Mouse (Mus musculus): ENCODE results near the gene 2410137M14Rik.

Gene 2410137M14Rik

DNA sequence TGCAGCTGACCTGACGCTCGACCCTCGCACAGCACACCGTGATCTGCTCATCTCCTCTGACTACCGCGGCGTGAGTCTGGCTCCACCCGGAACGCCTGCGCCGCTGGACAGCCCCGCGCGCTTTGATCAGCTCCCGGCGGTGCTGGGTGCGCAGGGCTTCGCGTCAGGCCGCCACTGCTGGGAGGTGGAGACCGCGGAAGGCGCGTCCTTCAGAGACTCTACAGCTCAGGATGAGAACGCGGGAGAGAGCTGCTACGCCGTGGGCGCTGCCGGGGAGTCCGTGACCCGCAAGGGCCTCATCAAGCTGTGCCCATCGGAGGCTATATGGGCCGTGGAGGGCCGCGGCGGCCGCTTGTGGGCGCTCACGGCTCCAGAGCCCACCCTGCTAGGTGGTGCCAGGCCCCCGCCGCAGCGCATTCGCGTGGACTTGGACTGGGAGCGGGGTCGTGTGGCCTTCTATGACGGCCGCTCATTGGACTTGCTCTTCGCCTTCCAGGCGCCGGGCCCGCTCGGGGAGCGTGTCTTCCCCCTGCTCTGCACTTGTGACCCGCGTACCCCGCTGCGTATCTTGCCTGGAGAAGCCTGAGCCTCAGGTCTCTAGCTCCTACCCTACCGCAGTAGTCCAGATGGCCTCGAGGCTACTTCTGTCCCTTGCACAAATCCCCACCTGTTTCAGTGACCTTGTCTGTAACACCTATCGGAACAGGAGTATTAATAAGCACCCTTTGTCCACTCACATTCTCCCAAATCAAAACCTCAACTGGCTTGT lies 33.8 kb downstream of the 2410137M14Rik start:
- peak; percentile 82 for DNase-seq

DNA sequence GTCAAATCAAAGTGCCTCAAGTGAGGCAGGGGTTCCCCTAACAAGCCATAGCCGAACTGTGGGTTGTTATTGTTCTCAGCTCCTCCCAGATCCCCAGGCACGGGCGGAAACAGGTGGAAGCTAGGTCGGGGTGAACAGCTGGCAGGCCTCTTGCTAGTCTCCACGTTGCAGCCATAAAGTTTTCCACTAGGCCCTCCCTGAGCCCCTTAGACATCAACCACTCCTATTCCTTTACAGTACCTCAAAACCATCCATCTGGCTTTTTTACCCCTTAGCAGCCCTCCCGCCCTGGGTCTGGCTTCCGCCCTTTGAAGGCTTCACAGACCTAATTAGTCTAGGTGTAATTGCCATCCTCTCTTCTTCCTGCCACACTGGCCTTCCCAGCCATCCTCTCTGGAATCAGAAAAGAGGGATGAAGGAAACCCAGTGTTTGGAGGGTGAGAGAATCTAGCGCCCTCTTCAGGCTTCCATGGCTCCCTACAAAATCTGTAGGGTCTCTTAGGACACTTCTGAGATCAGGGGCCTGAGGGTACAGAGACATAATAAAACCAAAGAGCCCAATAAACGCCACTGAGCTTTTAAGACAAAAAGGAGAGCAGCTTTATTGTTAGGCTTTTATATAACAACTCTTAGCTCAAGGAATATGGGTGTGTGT lies 36.8 kb downstream of the 2410137M14Rik start:
- DNase-seq, result peak; percentile 39

DNA sequence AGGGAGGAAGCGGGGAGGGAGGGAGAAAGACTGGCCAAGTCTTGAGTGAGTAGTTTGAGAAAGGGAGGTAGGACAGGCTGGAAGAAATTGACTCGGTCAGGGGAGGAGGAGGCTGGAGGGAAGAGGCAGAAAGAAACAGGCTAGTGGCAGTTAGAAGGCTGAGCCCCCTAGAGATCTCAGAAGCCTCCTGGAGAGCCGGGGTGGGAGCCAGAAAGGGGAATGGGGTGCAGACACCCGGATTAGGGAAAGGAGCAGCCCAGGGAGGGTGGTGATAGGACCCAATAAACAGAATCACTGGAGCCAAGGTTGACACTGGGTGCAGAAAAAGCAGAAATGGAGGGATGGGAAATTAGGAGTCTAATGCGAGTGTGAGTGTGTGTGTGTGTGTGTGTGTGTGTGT lies 37.3 kb downstream of the 2410137M14Rik start:
- no peak for DNase-seq

DNA sequence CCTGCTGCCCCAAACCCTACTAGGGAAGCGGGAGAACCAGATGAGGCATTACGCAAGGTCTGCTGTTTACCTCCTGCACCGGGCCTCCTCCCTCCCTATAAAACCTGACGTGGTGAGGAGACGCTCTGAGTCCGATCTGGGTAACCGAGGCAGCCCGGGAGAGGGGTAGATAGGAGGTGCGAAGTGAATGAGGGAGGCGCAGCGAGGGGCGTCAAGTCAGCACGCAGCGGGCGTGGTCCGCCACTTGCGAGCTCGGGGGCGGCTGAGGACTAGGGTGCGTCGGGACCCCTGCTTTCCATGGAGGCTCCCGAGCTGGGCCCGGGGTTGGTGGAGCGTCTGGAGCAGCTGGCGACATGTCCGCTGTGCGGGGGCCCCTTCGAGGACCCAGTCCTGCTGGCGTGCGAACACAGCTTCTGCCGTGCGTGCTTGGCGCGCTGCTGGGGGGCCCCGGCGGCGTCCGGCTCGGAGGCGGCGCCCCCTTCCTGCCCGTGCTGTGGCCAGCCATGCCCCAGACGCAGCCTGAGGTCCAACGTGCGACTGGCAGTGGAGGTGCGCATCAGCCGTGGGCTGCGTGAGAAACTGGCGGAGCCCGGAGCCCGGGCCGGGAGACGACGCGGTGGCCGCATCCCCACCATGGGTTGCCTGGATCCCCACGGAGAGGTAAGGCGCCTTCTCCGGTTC lies 38.1 kb downstream of the 2410137M14Rik start, which contains the start of gene Rnf39:
Rnf39 (plus strand) TSS at position 128 of the 681 bp plus-strand sequence.
- peak; percentile 25 for DNase-seq

DNA sequence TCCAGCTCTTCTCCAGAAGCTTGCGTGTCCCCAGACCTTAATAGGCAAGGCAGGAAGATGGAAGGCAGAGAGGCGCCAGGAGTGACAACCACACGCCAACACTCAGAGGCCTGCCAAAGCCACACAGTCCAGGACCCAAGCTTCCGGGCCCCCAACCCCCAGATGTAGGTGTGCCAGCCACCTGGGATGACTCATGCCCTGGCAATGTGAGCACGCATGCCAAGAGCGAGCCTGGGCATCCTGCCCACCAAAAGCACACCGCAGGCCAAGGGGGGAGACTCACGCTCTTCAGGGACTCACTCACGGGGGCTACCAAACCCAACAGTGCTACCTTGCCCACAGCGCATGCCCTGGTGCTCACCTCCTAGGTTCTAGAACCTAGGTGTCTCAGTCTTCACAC lies 38.6 kb downstream of the 2410137M14Rik start:
- no peak for DNase-seq

DNA sequence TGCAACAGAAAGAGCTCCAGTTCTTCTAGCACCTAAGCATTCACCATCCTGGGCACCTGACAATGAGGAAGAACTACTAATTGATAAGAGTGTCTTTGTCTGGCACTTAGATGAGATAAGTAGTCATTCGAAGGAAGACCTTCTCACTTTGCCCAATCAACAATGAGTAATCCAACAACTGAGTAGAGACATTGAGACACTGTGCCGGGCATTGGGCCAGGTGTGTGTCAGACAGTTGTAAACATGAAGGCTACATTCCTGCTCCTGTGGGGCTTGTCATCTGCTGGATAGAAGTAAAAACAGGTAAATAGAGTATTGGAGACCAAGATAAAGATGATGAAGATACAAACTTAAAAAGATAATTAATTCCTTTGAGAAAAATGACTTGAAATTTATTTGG lies 43.0 kb downstream of the 2410137M14Rik start:
- no peak for DNase-seq

DNA sequence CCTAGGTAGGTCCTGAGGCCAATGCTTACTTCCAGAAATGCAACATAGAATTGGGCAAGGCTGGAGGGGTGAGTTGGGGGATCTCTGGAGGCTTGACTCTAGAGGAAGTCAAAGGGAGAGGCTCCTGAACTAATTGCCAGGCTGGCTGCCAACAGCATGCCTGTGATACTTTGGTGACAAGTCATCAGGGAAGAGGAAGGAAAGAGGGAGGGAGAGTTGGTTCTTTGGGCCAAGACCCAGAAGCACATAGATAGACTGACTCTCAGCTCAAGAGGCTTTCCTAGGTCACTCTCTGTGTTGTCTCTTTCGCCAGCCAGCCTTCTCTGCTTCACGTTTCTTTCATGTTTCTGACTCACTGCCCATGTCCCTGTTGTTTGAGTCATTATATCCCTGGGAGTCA lies 49.2 kb downstream of the 2410137M14Rik start:
- no peak for DNase-seq

DNA sequence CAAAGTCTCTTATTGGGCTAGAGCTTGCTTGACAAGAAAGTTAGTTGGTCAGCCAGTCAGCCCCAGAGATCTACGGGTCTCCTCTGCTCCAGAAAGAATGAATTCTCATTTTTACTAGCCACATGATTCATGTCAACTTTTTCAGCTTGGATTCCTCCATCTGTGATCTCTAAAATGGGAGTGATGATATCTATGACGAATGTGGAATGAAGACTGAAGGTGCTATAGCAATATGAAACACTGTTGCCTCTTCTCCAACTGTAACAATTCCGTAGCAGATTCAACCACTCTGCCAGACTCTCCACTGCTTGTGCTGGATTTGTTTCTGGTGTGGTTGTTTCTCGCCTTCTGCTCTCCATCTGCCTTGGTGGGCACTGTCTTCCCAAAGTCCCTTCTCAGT lies 49.9 kb downstream of the 2410137M14Rik start:
- DNase-seq, result no peak

DNA sequence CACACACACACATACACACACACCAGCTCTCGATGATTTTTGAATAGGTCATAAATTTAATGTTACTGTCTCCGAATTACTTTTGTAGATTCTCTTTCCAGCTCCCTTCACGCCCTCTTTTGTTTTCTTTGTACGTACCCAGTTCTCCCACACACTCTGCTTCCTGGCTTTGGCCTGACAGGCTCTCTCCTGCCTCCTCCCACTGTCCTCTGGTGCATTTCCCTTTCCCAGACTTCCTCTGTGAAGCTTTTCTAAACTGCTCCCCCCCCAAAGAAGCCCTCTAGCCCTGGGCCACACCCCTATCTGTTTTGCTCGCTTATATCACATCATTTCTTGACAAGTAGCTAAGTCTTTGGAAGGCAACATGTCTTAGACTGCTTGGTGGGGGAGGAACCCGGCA lies 50.8 kb downstream of the 2410137M14Rik start:
- no peak for DNase-seq

DNA sequence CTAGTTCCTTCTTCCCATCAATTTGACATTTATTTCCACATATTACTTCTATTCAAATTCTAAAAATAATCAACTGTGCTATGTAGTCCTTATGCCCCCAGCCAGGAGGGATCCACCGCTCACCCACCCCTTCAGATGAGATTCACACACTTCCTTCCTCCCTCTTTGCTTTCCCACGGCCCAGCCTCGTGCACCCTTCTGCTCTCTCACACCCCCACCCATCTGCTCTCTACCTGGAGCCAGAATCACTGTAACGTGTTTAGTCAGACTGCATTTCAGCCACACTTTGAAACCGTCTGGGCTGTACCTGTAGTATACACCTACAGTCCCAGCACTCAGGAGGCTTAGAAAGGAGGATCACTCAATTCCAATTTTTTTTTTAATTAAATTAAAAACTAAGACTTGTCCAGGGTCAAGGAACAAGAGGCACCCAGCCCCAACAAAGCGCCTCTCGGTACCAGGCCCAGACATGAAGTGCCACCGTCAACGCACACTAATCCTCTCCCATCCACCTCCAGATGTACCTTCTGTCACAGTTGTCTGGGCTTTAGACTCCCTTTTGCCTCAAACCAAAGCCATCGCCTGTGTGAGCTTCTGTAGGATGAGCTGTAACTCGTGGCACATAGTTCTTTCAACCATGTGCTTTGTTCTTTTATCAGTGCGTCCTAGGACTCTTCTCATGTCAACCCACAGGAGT lies 51.7 kb downstream of the 2410137M14Rik start:
- no peak for DNase-seq
